Mouse (Mus musculus) myocyte (in vitro differentiated cells): Measurements from ENCODE around the gene Prdm11. TPM values are rescaled to one million over a fixed set of nuclear protein-coding genes. Genes with fewer than 3 reads are reported as not detected.

Source experiments
- H3K27me3 ChIP-seq: one replicate; pipeline ENCODE4 v1.6.1; 2011; ENCODE audit not compliant: control insufficient read depth, insufficient read depth, insufficient read length
- H3K36me3 ChIP-seq: one replicate; pipeline ENCODE4 v1.6.1; 2011; ENCODE audit not compliant: control insufficient read depth, insufficient read depth
- H3K4me2 ChIP-seq: one replicate; pipeline ENCODE4 v1.6.1; 2011; ENCODE audit warnings: low read depth, control low read depth
- H3K4me3 ChIP-seq: one replicate; pipeline ENCODE4 v1.5.1; 2011; ENCODE audit warnings: mild to moderate bottlenecking, control low read depth, moderate library complexity
- H3K79me2 ChIP-seq: one replicate; pipeline ENCODE4 v1.6.1; 2011; ENCODE audit not compliant: control insufficient read depth, insufficient read depth
- H3ac ChIP-seq: one replicate; pipeline ENCODE4 v1.6.1; 2011; ENCODE audit not compliant: control insufficient read depth, insufficient read length
- CEBPB ChIP-seq: IDR thresholded peaks from 2 replicates; pipeline ENCODE4 v1.6.1; 2011; ENCODE audit warnings: mild to moderate bottlenecking, moderate library complexity; ENCODE audit not compliant: poor library complexity, insufficient read depth, severe bottlenecking
- E2F4 ChIP-seq: IDR thresholded peaks from one replicate; pipeline ENCODE4 v1.6.1; 2011; ENCODE audit warnings: mild to moderate bottlenecking, control low read depth, moderate library complexity; ENCODE audit not compliant: insufficient read depth
- MAX ChIP-seq: IDR thresholded peaks from one replicate; pipeline ENCODE4 v1.6.1; 2011; ENCODE audit warnings: low read depth, mild to moderate bottlenecking, control low read depth
- MYOD1 ChIP-seq, 3 experiments: IDR thresholded peaks; one replicate each; pipeline ENCODE4 v1.6.1; 2011; ENCODE audit warnings: control low read depth in 2 of 3, low read depth in 2 of 3, mild to moderate bottlenecking in 2 of 3, moderate library complexity in 1 of 3; ENCODE audit not compliant: insufficient read length in 2 of 3, control insufficient read depth in 1 of 3
- MYOG ChIP-seq, 3 experiments: IDR thresholded peaks; one replicate each; pipeline ENCODE4 v1.6.1; 2011; ENCODE audit warnings: control low read depth in 2 of 3, low read depth in 2 of 3, mild to moderate bottlenecking in 2 of 3; ENCODE audit not compliant: insufficient read length in 2 of 3, control insufficient read depth in 1 of 3, insufficient read depth in 1 of 3
- POLR2A ChIP-seq: IDR thresholded peaks from one replicate; pipeline ENCODE4 v1.6.1; 2011; ENCODE audit warnings: low read depth, mild to moderate bottlenecking, control low read depth, moderate library complexity; ENCODE audit not compliant: insufficient read length
- POLR2AphosphoS2 ChIP-seq: IDR thresholded peaks from one replicate; pipeline ENCODE4 v1.6.1; 2011; ENCODE audit warnings: low read depth, control low read depth; ENCODE audit not compliant: insufficient read length
- REST ChIP-seq: IDR thresholded peaks from one replicate; pipeline ENCODE4 v1.6.1; 2011; ENCODE audit warnings: mild to moderate bottlenecking, control low read depth, moderate library complexity; ENCODE audit not compliant: insufficient read depth, insufficient read length
- SRF ChIP-seq: IDR thresholded peaks from one replicate; pipeline ENCODE4 v1.6.1; 2011; ENCODE audit warnings: low read depth; ENCODE audit not compliant: control insufficient read depth, insufficient read length
- TCF12 ChIP-seq: IDR thresholded peaks from one replicate; pipeline ENCODE4 v1.6.1; 2011; ENCODE audit warnings: mild to moderate bottlenecking, control low read depth; ENCODE audit not compliant: poor library complexity, insufficient read depth, severe bottlenecking
- TCF3 ChIP-seq: IDR thresholded peaks from one replicate; pipeline ENCODE4 v1.6.1; 2011; ENCODE audit warnings: low read depth, control low read depth; ENCODE audit not compliant: insufficient read length
- USF1 ChIP-seq: IDR thresholded peaks from one replicate; pipeline ENCODE4 v1.6.1; 2011; ENCODE audit warnings: low read depth, mild to moderate bottlenecking, control low read depth, moderate library complexity
- polyA plus RNA-seq: library from polyadenylated mRNA; unstranded; fragments of >200 nt; fragmentation: generic; extraction: Trizol; gene quantifications from one replicate; pipeline ENCODE4 v1.2.1, GENCODE M21; 2012; ENCODE audit warnings: missing spikeins

The Prdm11 gene
- polyA plus RNA-seq, 1 experiment = 0.78 TPM

DNA sequence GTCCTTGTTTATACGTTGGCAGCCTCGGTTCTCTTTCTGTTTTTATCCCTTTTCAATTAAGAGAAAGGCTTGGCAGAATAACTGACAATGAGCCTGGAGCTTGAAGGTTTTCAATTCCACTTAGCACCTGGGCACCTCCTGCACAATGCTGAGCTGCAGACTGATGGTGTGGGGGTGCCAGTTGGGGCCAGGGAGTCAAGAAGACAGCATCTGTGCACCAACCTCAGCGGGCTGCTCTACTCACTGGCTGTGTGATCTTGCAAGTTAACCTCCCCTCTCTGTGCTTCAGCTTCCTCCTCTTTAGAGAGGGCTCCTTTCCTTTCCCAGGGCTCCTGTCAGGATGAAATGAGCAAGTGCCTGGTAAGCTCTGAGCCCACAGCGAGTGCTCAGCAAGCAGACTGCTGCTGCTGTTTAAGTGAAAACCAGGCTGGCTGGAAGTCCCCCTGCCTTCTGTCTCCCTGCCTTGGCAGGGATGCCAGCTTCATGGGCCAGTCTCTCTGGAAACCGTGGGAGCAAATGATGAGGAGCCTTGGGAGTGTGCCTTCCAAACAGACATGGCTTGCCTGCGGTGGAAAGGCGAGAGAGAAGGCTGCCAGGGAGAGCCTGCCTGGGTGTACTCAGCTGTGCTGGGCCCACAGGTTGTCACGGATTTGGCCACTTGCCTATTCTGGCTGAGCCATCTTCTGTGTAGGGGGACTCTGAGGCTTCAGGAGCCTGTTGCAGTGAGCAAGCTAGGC, 39.5 kb upstream of the Prdm11 start:
- Histone ChIP-seq H3K79me2 (no peaks in the 10 kb centered on the region), H3K4me3 (no peak overlapping the region), H3ac (no peak overlapping the region), H3K36me3 (no peaks in the 10 kb centered on the region), H3K27me3 (peaks cover 52% of the 10 kb centered on the region), H3K4me2 (no peak overlapping the region)
- no peak for TF ChIP-seq CEBPB

DNA sequence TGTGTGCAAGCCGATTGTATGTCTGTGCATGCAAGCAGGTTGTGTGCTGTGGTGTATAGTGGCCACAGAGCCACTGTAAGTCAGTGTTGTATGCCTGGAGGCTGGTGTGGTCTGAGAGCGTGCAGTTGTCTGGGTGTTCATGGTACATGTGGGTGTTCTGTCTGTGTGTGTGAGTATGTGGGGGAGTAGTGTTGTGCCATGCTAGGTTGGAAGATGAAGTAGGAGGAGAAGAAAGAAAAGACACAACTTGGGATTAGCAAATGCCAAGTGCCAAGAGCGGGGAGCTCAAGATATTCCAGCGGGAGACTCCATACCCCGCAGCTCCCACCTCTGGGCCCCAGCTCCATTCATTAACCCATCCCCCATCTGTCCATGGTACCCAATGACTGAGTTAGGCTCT, 38.5 kb upstream of the Prdm11 start:
- no peak overlapping the region for H3K4me3 ChIP-seq
- TF ChIP-seq MYOD1 (IDR thresholded peaks at IDR 0.05; ENCODE audit: control insufficient read depth in 1 of 3, insufficient read length in 2 of 3, low read depth in 2 of 3) (no peak), TCF3 (no peak), USF1 (no peak), TCF12 (no peak), MYOG (IDR thresholded peaks at IDR 0.05; ENCODE audit: control insufficient read depth in 1 of 3, insufficient read depth in 1 of 3, insufficient read length in 2 of 3, low read depth in 2 of 3) (no peak), SRF (no peak), CEBPB (no peak), POLR2AphosphoS2 (no peak), POLR2A (no peak), REST (no peak), E2F4 (no peak), MAX (no peak)
- H3ac ChIP-seq = no peak overlapping the region
- no peak overlapping the region for H3K4me2 ChIP-seq
- no peaks in the 10 kb centered on the region for H3K79me2 ChIP-seq
- peaks cover 45% of the 10 kb centered on the region for H3K27me3 ChIP-seq
- H3K36me3 ChIP-seq = no peaks in the 10 kb centered on the region

DNA sequence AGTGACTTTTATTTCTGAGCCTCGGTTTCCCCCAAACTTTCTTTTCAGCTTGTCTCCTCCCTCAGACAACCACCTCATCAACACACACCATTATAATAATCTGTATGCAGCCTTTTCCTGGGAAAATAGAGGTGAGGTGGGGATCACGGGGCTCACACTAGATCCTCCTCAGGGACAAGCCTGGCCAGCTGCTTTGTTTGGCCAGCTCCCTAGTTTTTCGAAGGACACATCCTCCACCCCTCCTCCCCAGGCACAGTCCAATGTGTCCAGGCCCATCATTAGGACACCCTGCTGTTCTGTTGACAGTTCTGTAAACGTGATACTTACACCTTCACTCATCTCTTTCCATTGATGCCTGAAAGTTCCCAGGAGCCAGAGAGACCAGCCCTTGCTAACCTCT, 37.4 kb upstream of the Prdm11 start:
- Histone ChIP-seq H3K4me3 (no peak overlapping the region), H3K4me2 (no peak overlapping the region), H3K79me2 (no peaks in the 10 kb centered on the region), H3K36me3 (no peaks in the 10 kb centered on the region), H3K27me3 (peaks cover 46% of the 10 kb centered on the region), H3ac (no peak overlapping the region)
- no peak for TF ChIP-seq MYOD1 (IDR thresholded peaks at IDR 0.05; ENCODE audit: control insufficient read depth in 1 of 3, insufficient read length in 2 of 3, low read depth in 2 of 3)
- no peak for TF ChIP-seq MYOG (IDR thresholded peaks at IDR 0.05; ENCODE audit: control insufficient read depth in 1 of 3, insufficient read depth in 1 of 3, insufficient read length in 2 of 3, low read depth in 2 of 3)
- no peak for TF ChIP-seq TCF3
- TF ChIP-seq CEBPB = no peak
- no peak for TF ChIP-seq USF1
- no peak for TF ChIP-seq POLR2AphosphoS2
- no peak for TF ChIP-seq SRF
- TF ChIP-seq TCF12 = no peak
- TF ChIP-seq MAX = no peak
- no peak for TF ChIP-seq POLR2A
- TF ChIP-seq E2F4 = no peak
- TF ChIP-seq REST = no peak

DNA sequence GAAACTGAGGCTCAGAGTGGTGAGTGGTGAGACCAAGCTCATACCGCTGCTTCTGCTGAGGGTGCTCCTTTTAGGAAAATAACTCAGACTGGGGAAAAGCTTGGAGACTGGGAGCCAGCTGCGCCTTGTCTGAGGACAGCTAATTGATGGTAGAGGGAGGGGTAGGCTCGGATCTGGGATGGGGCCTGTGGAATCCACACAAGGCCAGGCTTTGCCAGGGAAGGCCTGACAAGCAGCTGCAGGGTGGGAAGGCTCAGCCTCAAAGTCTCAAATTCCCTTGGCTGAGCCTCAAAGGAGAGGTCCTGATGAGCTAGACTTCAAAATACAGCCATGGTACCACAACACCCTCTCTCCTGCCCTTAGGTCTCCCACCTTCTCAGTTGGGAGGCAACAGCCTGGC, 36.9 kb upstream of the Prdm11 start:
- Histone ChIP-seq H3K27me3 (peaks cover 49% of the 10 kb centered on the region), H3ac (no peak overlapping the region), H3K79me2 (no peaks in the 10 kb centered on the region), H3K36me3 (no peaks in the 10 kb centered on the region), H3K4me2 (no peak overlapping the region), H3K4me3 (no peak overlapping the region)
- TF ChIP-seq TCF3 (no peak), MAX (no peak), POLR2AphosphoS2 (no peak), MYOD1 (IDR thresholded peaks at IDR 0.05; ENCODE audit: control insufficient read depth in 1 of 3, insufficient read length in 2 of 3, low read depth in 2 of 3) (no peak), E2F4 (no peak), CEBPB (no peak), TCF12 (no peak), MYOG (IDR thresholded peaks at IDR 0.05; ENCODE audit: control insufficient read depth in 1 of 3, insufficient read depth in 1 of 3, insufficient read length in 2 of 3, low read depth in 2 of 3) (no peak), SRF (no peak), USF1 (no peak), POLR2A (no peak), REST (no peak)
